Mouse (Mus musculus): ENCODE results near the gene Eif5a.
"Not testable (repeated sequence)": the region's sequence is repeated elsewhere in the genome, so short reads cannot be mapped to it uniquely, and the experiment has no call there.

Gene Eif5a

DNA sequence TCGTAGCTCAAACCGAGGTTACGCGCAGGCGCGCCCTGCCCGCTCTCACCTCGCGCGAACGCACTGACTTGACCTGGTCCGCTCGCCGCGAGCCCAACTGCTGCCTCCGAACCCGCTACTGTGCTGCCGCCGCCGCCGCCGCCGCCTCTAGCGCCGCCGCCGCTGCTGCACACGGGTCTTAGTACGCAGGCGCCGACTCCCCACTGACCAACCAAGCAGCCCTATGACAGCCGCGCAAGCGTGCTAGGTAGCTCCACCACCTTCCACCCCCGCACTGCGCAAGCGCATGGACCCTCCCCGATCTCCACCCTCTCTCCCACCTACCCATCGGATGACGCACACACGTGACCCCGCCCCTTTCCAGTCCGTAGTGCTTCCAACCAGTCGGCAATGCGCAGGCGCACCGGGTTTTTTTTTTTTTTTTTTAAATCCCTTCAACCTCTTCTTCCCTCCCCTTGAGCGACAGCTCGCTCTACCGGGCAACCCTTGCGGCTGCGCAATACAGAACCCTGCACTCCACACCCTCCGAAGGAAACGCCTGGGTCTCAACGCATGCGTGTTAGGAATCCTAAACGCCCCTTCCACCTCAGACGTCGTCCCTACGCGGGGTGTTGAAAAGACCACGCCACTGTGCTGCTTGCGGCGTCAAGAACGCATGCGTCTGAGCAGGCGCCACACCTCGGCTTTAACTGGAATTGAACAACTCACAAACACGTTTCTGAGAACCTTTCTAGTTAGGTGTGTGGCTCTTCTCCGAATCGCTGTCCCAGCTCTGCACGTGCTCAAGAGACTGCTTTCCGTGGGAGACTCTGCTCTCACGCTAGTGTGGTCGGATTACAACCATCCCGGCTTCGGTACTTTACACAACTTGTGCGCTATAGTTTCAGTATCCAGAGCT is at the start of gene Eif5a:
TSS of gene Eif5a (minus strand) at position 845 of the 898 bp plus-strand sequence.
- peak; percentile 100 for DNase-seq

DNA sequence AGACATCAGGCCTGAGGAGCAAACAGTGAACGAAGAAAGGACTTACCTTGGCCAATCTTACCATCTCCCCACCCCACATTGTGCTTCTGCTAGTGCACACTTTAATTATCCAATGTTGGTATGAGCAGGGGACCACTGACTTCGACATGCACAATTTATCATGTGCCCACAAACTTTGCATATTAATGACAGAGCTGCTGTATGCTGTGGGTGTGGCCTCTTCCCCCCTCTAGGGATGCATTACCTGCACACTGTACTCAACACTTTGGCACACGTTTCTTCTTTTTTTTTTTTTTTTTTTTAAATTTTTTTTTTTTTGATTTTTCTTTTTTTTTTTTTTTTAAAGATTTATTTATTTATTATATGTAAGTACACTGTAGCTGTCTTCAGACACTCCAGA is 49.0 kb upstream of the Eif5a start:
- DNase-seq, result no peak

- no peak for DNase-seq
These were observed 48.5 kb upstream of the Eif5a start for GRCm38 (mm10) chr11:69970222-69970621.

- DNase-seq, result no peak
These were observed 47.0 kb upstream of the Eif5a start for GRCm38 (mm10) chr11:69968793-69969192.

DNA sequence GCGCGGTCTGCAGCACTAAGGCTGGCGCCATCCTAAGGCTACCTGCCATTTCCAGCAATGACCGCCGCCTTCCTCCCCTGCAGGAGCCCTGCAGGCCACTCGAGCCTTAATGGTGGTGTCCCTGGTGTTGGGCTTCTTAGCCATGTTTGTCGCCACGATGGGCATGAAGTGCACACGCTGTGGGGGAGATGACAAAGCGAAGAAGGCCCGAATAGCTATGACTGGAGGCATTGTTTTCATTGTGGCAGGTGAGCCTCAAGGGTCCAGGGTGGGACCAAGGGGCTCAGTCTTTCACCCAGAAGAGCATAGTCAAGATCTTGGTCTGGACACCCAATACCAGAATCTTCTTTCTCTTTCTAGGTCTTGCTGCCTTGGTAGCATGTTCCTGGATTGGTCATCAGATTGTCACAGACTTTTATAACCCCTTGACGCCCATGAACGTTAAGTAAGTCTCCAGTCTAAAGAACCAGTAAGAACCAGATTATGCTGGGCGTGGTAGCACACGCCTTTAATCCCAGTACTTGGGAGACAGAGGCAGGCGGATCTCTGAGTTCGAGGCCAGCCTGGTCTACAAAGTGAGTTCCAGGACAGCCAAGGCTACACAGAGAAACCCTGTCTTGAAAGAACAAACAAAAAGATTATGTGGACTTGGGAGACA is 45.2 kb upstream of the Eif5a start:
- no peak for DNase-seq

GRCm38 (mm10) chr11:69966006-69966859 is 44.5 kb upstream of the Eif5a start:
- DNase-seq, result no peak

- DNase-seq, result no peak
These were observed 43.7 kb upstream of the Eif5a start for GRCm38 (mm10) chr11:69965271-69966005.

GRCm38 (mm10) chr11:69964650-69965270 is 43.0 kb upstream of the Eif5a start, which contains the start of gene Cldn7:
Cldn7 (plus strand) TSS chr11:69964779.
- no peak for DNase-seq

GRCm38 (mm10) chr11:69961841-69962240 is 40.1 kb upstream of the Eif5a start:
- DNase-seq, result no peak

DNA sequence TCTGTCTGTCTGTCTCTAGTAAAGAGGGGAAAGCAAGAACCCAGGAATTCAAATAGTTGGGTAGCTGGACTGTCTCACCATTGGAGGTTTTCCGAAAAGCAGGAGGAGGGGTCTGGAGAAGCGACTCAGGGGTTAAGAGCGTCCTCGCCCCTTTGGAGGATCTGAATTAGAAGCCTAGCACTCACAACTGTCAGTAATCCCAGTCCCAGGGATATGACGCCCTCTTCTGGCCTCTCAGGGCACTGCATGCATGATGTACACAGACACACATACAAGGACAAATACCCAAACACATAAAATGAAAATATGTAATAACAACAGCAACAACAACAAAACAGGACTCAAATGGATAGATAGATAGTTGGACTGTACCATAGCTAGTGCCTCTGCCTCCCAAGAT is 38.9 kb upstream of the Eif5a start:
- DNase-seq, result no peak

GRCm38 (mm10) chr11:69956218-69956617 is 34.5 kb upstream of the Eif5a start:
- no peak for DNase-seq

DNA sequence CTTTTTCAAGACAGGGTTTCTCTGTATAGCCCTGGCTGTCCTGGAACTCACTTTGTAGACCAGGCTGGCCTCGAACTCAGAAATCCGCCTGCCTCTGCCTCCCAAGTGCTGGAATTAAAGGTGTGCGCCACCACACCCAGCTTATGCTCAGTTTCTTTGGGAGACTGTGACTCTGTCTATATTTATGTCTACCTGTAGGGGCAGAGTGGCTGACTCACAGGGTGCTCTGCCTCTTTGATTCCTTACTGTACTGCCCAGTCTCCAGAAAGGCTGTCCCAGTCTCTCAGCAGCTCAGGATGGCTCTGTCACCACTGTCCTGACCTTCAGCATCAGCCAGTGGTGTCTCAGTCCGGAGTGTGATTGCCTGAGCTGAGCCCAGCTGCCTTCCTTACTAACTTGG is 33.9 kb upstream of the Eif5a start:
- not testable (repeated sequence) for DNase-seq

DNA sequence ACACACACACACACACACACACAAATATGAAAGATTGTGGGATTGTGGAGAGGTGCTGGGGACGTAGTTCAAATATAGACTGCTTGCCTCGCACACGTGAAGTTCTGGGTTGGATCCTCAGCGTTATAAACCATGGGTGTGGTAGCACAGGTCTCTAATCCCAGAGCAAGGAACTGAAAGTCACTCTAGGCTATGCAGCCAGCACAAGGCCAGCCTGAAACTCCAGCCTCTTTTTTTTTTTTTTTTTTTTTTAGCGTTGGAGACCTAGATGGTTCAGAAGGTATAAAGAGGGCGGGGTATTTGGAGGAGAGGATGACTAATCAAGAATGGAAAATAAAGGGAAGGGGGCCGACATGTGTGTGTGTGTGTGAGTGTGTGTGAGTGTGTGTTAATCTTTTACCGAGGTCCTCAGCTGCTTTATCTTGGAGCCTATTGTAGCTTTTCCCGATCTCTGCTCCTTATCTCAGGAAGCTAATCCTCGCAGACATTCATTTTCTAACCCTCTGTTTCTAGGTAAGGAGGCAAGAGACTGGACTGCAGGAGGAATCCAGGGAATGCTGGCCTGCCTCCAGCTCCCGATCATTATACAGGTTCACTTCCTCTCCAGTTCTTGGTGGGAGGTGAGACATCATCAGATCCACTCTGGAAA is 31.6 kb upstream of the Eif5a start:
- DNase-seq, result no peak

- DNase-seq, result no peak
These were observed 30.5 kb upstream of the Eif5a start for GRCm38 (mm10) chr11:69952274-69952673.

DNA sequence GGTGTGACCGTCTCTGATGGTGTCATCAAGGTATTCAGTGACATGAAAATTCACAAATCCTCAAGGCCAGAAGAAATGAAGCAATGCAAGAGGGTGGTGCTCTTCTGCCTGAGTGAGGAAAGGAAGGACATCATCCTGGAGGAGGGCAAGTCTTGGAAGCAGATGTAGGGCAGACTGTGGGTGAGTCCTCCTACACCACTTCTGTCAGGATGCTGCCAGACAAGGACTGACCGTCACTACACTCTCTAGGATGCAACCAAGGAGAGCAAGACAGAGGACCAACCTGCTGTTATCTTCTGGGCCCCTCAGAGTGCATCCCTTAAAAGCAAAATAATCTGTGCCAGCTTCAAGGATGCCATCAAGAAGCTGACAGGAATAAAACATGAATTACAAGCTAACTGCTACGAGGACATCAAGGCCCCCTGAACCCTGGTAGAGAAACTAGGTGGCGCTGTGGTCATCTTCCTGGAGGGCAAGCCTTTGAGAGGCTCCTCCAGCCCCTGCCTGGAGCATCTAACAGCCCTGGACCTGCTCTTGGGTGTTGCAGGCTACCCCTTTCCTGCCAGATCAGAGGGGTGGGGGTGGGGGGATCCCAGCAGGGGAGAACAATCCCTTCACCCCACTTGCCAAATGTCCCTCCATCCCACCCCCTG is 29.2 kb upstream of the Eif5a start:
- no peak for DNase-seq

GRCm38 (mm10) chr11:69948763-69949150 is 27.0 kb upstream of the Eif5a start:
- peak; percentile 61 to 69 for DNase-seq

DNA sequence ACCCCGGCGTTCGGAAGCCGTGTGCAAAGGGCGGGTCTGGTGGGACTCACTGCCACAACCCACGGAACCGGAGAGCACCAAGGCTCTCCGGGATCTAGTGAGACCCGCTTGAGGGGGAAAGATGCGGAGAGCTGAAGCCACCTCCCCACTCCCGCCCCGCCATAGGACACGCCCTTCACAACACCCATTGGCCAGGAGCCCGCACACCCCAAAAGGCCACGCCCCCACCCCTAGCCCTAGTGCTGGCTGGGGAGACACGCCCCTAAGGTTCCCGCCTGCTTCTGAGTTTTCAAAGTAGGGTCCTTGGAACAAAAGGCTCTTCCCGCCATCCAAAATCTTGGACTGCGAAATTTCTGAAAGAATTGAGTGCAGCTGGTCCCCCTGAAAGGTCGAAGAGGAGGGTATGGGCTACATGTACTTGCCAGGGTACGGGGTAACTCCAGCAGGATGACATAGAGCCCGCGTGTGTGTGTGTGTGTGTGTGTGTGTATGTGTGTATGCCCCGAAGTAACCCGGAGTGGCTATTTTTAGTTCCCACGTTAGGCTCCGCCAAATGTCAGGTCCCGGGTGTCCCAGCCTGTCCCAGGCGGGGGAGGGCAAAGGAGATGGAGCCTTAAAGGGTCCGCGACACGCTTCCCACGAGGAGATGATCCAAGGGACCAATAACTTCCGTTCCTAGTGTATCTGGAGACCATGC is 26.5 kb upstream of the Eif5a start, which contains the start of gene Slc2a4:
TSS of gene Slc2a4 (minus strand) at position 123 of the 697 bp plus-strand sequence.
- peak; percentile 87 to 88 for DNase-seq

- DNase-seq, result no peak
These were observed 25.7 kb upstream of the Eif5a start for GRCm38 (mm10) chr11:69947337-69948065.

All from thymus, adult 18-20 months (tissue).